ENCODE assay signal across 10 mouse cellular contexts in the genomic region with DNA sequence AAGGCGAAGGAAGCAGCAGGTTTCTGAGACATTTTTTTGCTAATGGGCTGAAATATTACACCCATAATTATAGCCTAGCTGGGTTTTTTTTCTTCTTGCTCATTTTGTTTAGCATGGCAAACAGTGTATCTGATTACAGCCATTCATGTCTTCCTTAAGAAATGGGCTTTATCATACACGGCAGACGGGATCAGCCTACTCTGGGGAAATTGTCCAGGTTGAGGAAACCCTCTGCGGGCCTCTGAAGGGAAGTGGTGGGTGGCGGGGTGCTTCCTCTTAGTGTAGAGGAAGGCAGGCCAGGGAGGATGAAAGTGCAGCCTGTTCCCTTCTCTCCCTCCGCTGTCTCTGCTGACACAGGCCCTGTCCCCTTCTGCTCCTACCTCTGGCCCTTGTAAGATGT.
DNase-seq lines count a peak whose midpoint lies in the region; ATAC-seq and TF ChIP-seq lines count a peak whose summit lies in the region.
"Had no signal": no experiment of that assay in that cellular context is flagged by ENCODE, and none has a peak within 500 bp of the region (broad histone marks: within the 10 kb centered on the region; RNA-seq: fewer than 3 reads in every experiment).

No protein-coding gene starts in this region.

- ATAC-seq in forebrain, embryonic 13.5 days: no peak
- ATAC-seq in monocyte, adult 5-6 weeks (replicated peaks; ENCODE audit: insufficient number of reproducible peaks, low FRiP score, low TSS enrichment, poor library complexity, severe bottlenecking): peak; percentile 91
- no peak for ATAC-seq in midbrain, embryonic 11.5 days (ENCODE audit: low FRiP score)
- no peak for ATAC-seq in stomach, postnatal 0 days (ENCODE audit: low FRiP score, low TSS enrichment)

- TF ChIP-seq EP300 in stomach, postnatal 0 days (optimal IDR thresholded peaks at IDR 0.05): no peak

- no peak for DNase-seq in forebrain, embryonic 10.5 days (ENCODE audit: extremely low spot score, low spot score)
- peak; percentile 61 to 70 for DNase-seq in B cell, adult 2 months
- DNase-seq in heart, postnatal 14 days: peak; percentile 23 to 31
- DNase-seq in midbrain, embryonic 11.5 days (ENCODE audit: low spot score, missing footprints): no peak
- DNase-seq in stomach, postnatal 0 days (ENCODE audit: low spot score): no peak
- DNase-seq in frontal cortex, postnatal 10 days (ENCODE audit: low spot score in 2 of 2): no peak
- DNase-seq: left cerebral cortex, postnatal 4 days had no signal

- intact Hi-C loops in heart, postnatal 14 days (cut with DNase I): no loop called here

- no peaks in the 10 kb centered on the region for H3K36me3 ChIP-seq in forebrain, embryonic 10.5 days (replicated peaks)
- no peaks in the 10 kb centered on the region for H3K36me3 ChIP-seq in forebrain, embryonic 13.5 days (ENCODE audit: poor library complexity, severe bottlenecking)
- no peaks in the 10 kb centered on the region for H3K36me3 ChIP-seq in midbrain, embryonic 11.5 days (ENCODE audit: control insufficient read depth, insufficient read depth, low read length)
- no peaks in the 10 kb centered on the region for H3K36me3 ChIP-seq in stomach, postnatal 0 days (ENCODE audit: control insufficient read depth, insufficient read depth, low read length)
- H3K36me3 ChIP-seq: heart, embryonic 15.5 days had no signal

- no peak overlapping the region for H3K4me3 ChIP-seq in forebrain, embryonic 10.5 days
- no peak overlapping the region for H3K4me3 ChIP-seq in forebrain, embryonic 13.5 days
- H3K4me3 ChIP-seq in midbrain, embryonic 11.5 days (ENCODE audit: low read depth, low read length): no peak overlapping the region
- no peak overlapping the region for H3K4me3 ChIP-seq in stomach, postnatal 0 days (ENCODE audit: low read depth, low read length)
- H3K4me3 ChIP-seq: heart, embryonic 15.5 days had no signal

- no peak for TF ChIP-seq CTCF in stomach, postnatal 0 days (IDR thresholded peaks at IDR 0.05; ENCODE audit: low read depth)

- H3K9me3 ChIP-seq in forebrain, embryonic 10.5 days: no peaks in the 10 kb centered on the region
- H3K9me3 ChIP-seq in forebrain, embryonic 13.5 days (replicated peaks): no peaks in the 10 kb centered on the region
- H3K9me3 ChIP-seq in midbrain, embryonic 11.5 days (ENCODE audit: control insufficient read depth, low read length): no peaks in the 10 kb centered on the region
- H3K9me3 ChIP-seq in stomach, postnatal 0 days (ENCODE audit: control insufficient read depth, low read length): no peaks in the 10 kb centered on the region
- H3K9me3 ChIP-seq: heart, embryonic 15.5 days had no signal

- no peak overlapping the region for H3K9ac ChIP-seq in forebrain, embryonic 13.5 days
- no peak overlapping the region for H3K9ac ChIP-seq in midbrain, embryonic 11.5 days (ENCODE audit: low read length)
- H3K9ac ChIP-seq in stomach, postnatal 0 days (ENCODE audit: low read length): no peak overlapping the region
- H3K9ac ChIP-seq: heart, embryonic 15.5 days had no signal

- H3K4me1 ChIP-seq in forebrain, embryonic 10.5 days: peaks cover 30% of the 10 kb centered on the region
- H3K4me1 ChIP-seq in forebrain, embryonic 13.5 days: peaks cover 12% of the 10 kb centered on the region
- H3K4me1 ChIP-seq in midbrain, embryonic 11.5 days (ENCODE audit: control insufficient read depth, insufficient read depth, low read length): peaks cover 6% of the 10 kb centered on the region; the same call in 1 of the 2 replicates
- no peaks in the 10 kb centered on the region for H3K4me1 ChIP-seq in stomach, postnatal 0 days (replicated peaks; ENCODE audit: control insufficient read depth, insufficient read depth)
- H3K4me1 ChIP-seq: heart, embryonic 15.5 days had no signal

- WGBS in forebrain, embryonic 10.5 days: 71% methylated on average over 6 of the region's 6 CpGs
- 61% methylated on average over 6 of the region's 6 CpGs for WGBS in forebrain, embryonic 13.5 days
- WGBS in midbrain, embryonic 11.5 days: 67% methylated on average over 6 of the region's 6 CpGs
- 53% methylated on average over 6 of the region's 6 CpGs for WGBS in stomach, postnatal 0 days

- no peak overlapping the region for H3K4me2 ChIP-seq in forebrain, embryonic 13.5 days
- no peak overlapping the region for H3K4me2 ChIP-seq in midbrain, embryonic 11.5 days
- no peak overlapping the region for H3K4me2 ChIP-seq in stomach, postnatal 0 days (replicated peaks; ENCODE audit: low read depth)
- H3K4me2 ChIP-seq: heart, embryonic 15.5 days had no signal

- peaks cover 22% of the 10 kb centered on the region; the same call in 1 of the 2 replicates for H3K27me3 ChIP-seq in forebrain, embryonic 10.5 days (ENCODE audit: poor library complexity, severe bottlenecking)
- H3K27me3 ChIP-seq in forebrain, embryonic 13.5 days: no peaks in the 10 kb centered on the region; the same call in 1 of the 2 replicates
- no peaks in the 10 kb centered on the region; the same call in 1 of the 2 replicates for H3K27me3 ChIP-seq in midbrain, embryonic 11.5 days (ENCODE audit: control insufficient read depth, insufficient read depth, low read length)
- no peaks in the 10 kb centered on the region for H3K27me3 ChIP-seq in stomach, postnatal 0 days (ENCODE audit: control insufficient read depth, insufficient read depth, low read length)

- peak overlapping the region; percentile 68 for H3K27ac ChIP-seq in forebrain, embryonic 10.5 days
- H3K27ac ChIP-seq in forebrain, embryonic 13.5 days: no peak overlapping the region
- H3K27ac ChIP-seq in midbrain, embryonic 11.5 days (ENCODE audit: low read depth, low read length): no peak overlapping the region
- H3K27ac ChIP-seq in stomach, postnatal 0 days (replicated peaks): no peak overlapping the region
- H3K27ac ChIP-seq: heart, embryonic 15.5 days had no signal

Comparison
In these comparisons a context has a peak if more than half of its experiments do, and no peak if none do; other contexts are left out.
1. DNase-seq: peak in B cell, adult 2 months (2 of 2) and heart, postnatal 14 days (2 of 2); none in forebrain, embryonic 10.5 days (single experiment), midbrain, embryonic 11.5 days (single experiment), stomach, postnatal 0 days (single experiment) and frontal cortex, postnatal 10 days (0 of 2).